Mouse (Mus musculus) natural killer cell, adult 2 months (primary cell): ENCODE data around the gene Polr3g.
"Not testable (repeated sequence)": the region's sequence is repeated elsewhere in the genome, so short reads cannot be mapped to it uniquely, and the experiment has no call there.

Experiments used
- DNase-seq, 2 experiments: peaks; one replicate each; pipeline ENCODE4 v3.0.0; 2022; ENCODE audit warnings: low spot score in 2 of 2

The Polr3g gene

GRCm38 (mm10) chr13:81689587-81689986 lies 21.2 kb downstream of the Polr3g start:
- no peak for DNase-seq

- DNase-seq: no peak
Measured at GRCm38 (mm10) chr13:81684884-81685283, 25.9 kb downstream of the Polr3g start.

- no peak for DNase-seq
Measured at GRCm38 (mm10) chr13:81684258-81684657, 26.6 kb downstream of the Polr3g start.

- DNase-seq: no peak
Measured at GRCm38 (mm10) chr13:81683107-81683506, 27.7 kb downstream of the Polr3g start.

GRCm38 (mm10) chr13:81675333-81675732 lies 35.5 kb downstream of the Polr3g start:
- peak in 1 of 2 experiments; percentile 10 for DNase-seq

- no peak for DNase-seq
Measured at GRCm38 (mm10) chr13:81667713-81668112, 43.1 kb downstream of the Polr3g start.

- no peak for DNase-seq
Measured at GRCm38 (mm10) chr13:81664331-81664698, 46.5 kb downstream of the Polr3g start.

- no peak for DNase-seq
Measured at GRCm38 (mm10) chr13:81663566-81664330, 47.1 kb downstream of the Polr3g start.

- DNase-seq: peak in 1 of 2 experiments; percentile 4
Measured at GRCm38 (mm10) chr13:81658053-81658752, 52.6 kb downstream of the Polr3g start.

- peak; percentile 87 to 92 for DNase-seq
Measured at GRCm38 (mm10) chr13:81657351-81658052, 53.3 kb downstream of the Polr3g start, which contains the start of gene Lysmd3. Gene Lysmd3 (plus strand): TSS chr13:81657663.

GRCm38 (mm10) chr13:81657008-81657350 lies 53.8 kb downstream of the Polr3g start:
- no peak for DNase-seq

GRCm38 (mm10) chr13:81656091-81656850 lies 54.5 kb downstream of the Polr3g start:
- no peak for DNase-seq

- DNase-seq: not testable (repeated sequence)
Measured at GRCm38 (mm10) chr13:81650382-81650781, 60.4 kb downstream of the Polr3g start.

- DNase-seq: no peak
Measured at GRCm38 (mm10) chr13:81646348-81646747, 64.5 kb downstream of the Polr3g start.

GRCm38 (mm10) chr13:81644047-81644565 lies 66.7 kb downstream of the Polr3g start:
- DNase-seq: no peak

GRCm38 (mm10) chr13:81642491-81643149 lies 68.2 kb downstream of the Polr3g start:
- DNase-seq: no peak

GRCm38 (mm10) chr13:81641289-81642045 lies 69.3 kb downstream of the Polr3g start:
- peak in 1 of 2 experiments; percentile 22 for DNase-seq

- no peak for DNase-seq
Measured at GRCm38 (mm10) chr13:81640881-81641280, 69.9 kb downstream of the Polr3g start.

- DNase-seq: no peak
Measured at GRCm38 (mm10) chr13:81639624-81640023, 71.2 kb downstream of the Polr3g start.

- no peak for DNase-seq
Measured at GRCm38 (mm10) chr13:81632720-81633415, 77.9 kb downstream of the Polr3g start, which contains the start of gene Adgrv1. Gene Adgrv1 (minus strand): TSS chr13:81633154.
